Mouse (Mus musculus) embryonic facial prominence, embryonic 13.5 days (tissue): ENCODE results near the gene Tsen15. TPM values are rescaled to one million over a fixed set of nuclear protein-coding genes. Genes with fewer than 3 reads are reported as not detected.
"Not testable (repeated sequence)": the region's sequence is repeated elsewhere in the genome, so short reads cannot be mapped to it uniquely, and the experiment has no call there.

Experiments used
- ATAC-seq: fragments of 200-750 bp; cut with Nextera tagmentation; 2 replicates; pipeline ENCODE4 v1.8.0; 2017; ENCODE audit warnings: low read depth; ENCODE audit not compliant: insufficient number of reproducible peaks, insufficient read depth, low FRiP score, low TSS enrichment
- H3K27ac ChIP-seq: fragments of 300-500 bp; sonication (generic); 2 replicates; pipeline ENCODE4 v1.5.1; 2015; ENCODE audit warnings: moderate library complexity, mild to moderate bottlenecking, inconsistent platforms
- H3K27me3 ChIP-seq: fragments of 300-500 bp; sonication (generic); 2 replicates; pipeline ENCODE4 v1.6.1; 2015; ENCODE audit warnings: mild to moderate bottlenecking, inconsistent platforms
- H3K36me3 ChIP-seq: fragments of 300-500 bp; sonication (generic); 2 replicates; pipeline ENCODE4 v1.6.1; 2015; ENCODE audit warnings: mild to moderate bottlenecking, inconsistent platforms
- H3K4me1 ChIP-seq: fragments of 300-500 bp; sonication (generic); 2 replicates; pipeline ENCODE4 v1.6.1; 2015; ENCODE audit warnings: inconsistent platforms
- H3K4me2 ChIP-seq: fragments of 300-500 bp; sonication (generic); 2 replicates; pipeline ENCODE4 v1.6.1; 2015; ENCODE audit warnings: moderate library complexity, mild to moderate bottlenecking, inconsistent platforms
- H3K4me3 ChIP-seq: fragments of 300-500 bp; sonication (generic); 2 replicates; pipeline ENCODE4 v1.5.1; 2015; ENCODE audit warnings: mild to moderate bottlenecking, inconsistent platforms
- H3K9ac ChIP-seq: fragments of 300-500 bp; sonication (generic); 2 replicates; pipeline ENCODE4 v1.6.1; 2015; ENCODE audit warnings: mild to moderate bottlenecking, inconsistent platforms
- H3K9me3 ChIP-seq: fragments of 300-500 bp; sonication (generic); 2 replicates; pipeline ENCODE4 v1.6.1; 2016; ENCODE audit warnings: inconsistent platforms
- WGBS: fragments of 180-500 bp; shearing (Covaris S2); methylation state at CpG from one replicate; pipeline ENCODE4 v1.1.7; 2015; ENCODE audit warnings: mixed read lengths; 5-methylcytosine and 5-hydroxymethylcytosine counted together
- polyA plus RNA-seq: library from polyadenylated mRNA; unstranded; fragments of >200 nt; fragmentation: Nextera tagmentation; extraction: Ambion mirVana; gene quantifications from 2 replicates; pipeline ENCODE4 v1.2.1, GENCODE M21; 2015

The Tsen15 gene
- polyA plus RNA-seq, 1 experiment from 2014 or later: 79.5 TPM

DNA sequence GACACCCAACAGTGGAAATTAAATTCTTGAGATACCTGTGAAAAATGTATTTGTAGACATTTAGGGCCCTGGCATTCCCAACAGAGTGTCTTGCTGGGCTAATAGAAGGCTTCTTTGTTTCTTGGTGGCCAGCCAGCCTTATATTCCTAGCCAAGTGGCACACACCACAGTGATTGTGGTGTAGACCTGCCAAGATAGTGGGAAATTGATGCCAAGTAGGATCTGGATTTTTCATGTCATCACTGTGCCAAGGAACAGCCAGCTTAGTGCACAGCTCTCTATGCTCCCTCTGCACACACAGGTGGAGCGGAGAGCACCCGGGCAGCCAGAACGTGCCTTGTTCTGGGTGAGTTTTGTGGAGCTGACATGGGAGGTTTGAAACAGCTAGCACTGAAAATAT is 24.2 kb upstream of the Tsen15 start:
- Histone ChIP-seq H3K36me3 (no peaks in the 10 kb centered on the region), H3K4me2 (no peak overlapping the region), H3K27me3 (0 out of 2 replicates have a peak, but pooled peaks cover 6% of the 10 kb centered on the region), H3K9ac (no peak overlapping the region), H3K27ac (no peak overlapping the region), H3K4me3 (no peak overlapping the region), H3K4me1 (peaks cover 17% of the 10 kb centered on the region), H3K9me3 (peaks cover 5% of the 10 kb centered on the region)
- ATAC-seq: no peak
- 88% methylated on average over 3 of the region's 3 CpGs for WGBS

DNA sequence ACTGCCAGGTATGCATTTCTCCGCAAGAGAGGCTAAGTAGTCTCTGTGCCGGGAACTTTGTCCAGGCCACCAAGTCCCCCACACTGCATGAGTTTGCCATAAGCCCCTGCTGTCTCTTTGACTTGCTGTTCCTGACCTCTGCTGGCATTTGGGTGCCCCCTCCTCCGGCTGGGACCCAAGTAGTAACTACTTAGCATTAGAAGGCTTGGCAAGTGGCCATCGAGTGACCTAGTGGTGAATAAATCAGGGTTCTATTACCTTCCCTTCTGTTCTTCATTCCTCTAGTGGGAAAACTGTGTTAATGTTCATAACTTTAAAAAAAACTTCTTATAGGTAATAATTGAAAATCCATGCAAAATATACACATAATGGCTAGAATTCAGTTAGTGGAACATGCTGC is 22.9 kb upstream of the Tsen15 start:
- Histone ChIP-seq H3K36me3 (no peaks in the 10 kb centered on the region), H3K4me1 (peaks cover 11% of the 10 kb centered on the region), H3K27me3 (0 out of 2 replicates have a peak, but pooled peaks cover 7% of the 10 kb centered on the region), H3K9ac (no peak overlapping the region), H3K4me2 (no peak overlapping the region), H3K27ac (no peak overlapping the region), H3K4me3 (no peak overlapping the region), H3K9me3 (peaks cover 5% of the 10 kb centered on the region)
- WGBS: 70% methylated on average over 4 of the region's 4 CpGs
- no peak for ATAC-seq

DNA sequence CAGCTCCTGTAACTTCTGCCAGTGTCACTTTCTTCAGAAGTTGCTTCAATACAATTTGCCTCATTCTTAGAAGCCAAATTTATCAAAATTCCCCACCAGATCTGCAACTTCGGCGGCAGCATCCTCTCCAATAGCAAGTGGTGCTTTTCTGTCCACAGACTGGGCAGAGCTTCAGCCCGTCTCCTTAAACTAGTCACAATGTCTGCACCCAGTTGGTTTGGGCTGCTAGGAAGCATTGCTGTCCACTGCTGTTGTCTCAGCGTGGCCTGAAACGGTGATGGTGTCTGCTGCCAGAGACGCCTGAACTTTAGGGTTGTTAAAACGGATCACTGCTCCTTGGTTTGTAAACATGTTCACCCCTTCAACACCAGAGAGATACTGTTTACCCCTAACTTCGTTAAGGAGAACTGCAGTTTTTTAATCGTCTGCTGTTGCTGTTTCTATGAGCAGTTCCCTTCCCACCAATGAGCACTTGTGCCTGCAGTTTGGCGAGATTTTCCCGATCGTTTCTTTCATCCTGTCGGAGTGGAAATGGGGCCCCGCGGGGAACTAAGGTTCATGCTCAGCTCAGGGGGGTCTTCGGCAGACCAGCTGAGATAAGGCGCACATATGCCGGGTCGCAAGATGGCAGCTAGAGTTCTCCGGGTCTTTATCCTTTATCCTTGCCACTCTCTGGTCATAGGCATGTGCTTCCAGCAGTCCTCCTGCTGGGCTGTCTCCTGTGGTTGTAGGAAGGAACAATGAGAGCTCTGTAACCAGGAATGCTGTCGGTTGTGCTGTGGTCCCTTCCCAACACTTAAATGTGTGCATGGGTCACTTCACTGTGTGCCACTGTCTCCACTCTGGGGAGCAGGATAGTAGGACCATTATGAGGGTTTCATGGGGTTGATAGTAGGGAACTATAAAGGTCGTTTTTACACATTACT is 20.8 kb upstream of the Tsen15 start:
- Histone ChIP-seq H3K36me3 (no peaks in the 10 kb centered on the region), H3K9ac (no peak overlapping the region), H3K27me3 (peaks cover 7% of the 10 kb centered on the region; the same call in 1 of the 2 replicates), H3K4me1 (peaks cover 8% of the 10 kb centered on the region; the same call in 1 of the 2 replicates), H3K4me2 (peak overlapping the region; percentile 56), H3K4me3 (peak overlapping the region; percentile 29), H3K9me3 (peaks cover 2% of the 10 kb centered on the region), H3K27ac (no peak overlapping the region; the same call in 1 of the 2 replicates)
- WGBS: 27% methylated on average over 22 of the region's 22 CpGs
- no peak for ATAC-seq

GRCm38 (mm10) chr1:152400556-152401540 is 14.4 kb upstream of the Tsen15 start:
- peaks cover 18% of the 10 kb centered on the region for H3K4me1 ChIP-seq
- peak overlapping the region; percentile 79 for H3K9ac ChIP-seq
- peak overlapping the region; percentile 68 for H3K4me3 ChIP-seq
- H3K9me3 ChIP-seq: 0 out of 2 replicates have a peak, but pooled peaks cover 7% of the 10 kb centered on the region
- no peak for ATAC-seq
- H3K4me2 ChIP-seq: peak overlapping the region; percentile 93
- H3K27ac ChIP-seq: peak overlapping the region; percentile 68; the same call in 1 of the 2 replicates
- H3K27me3 ChIP-seq: peaks cover 27% of the 10 kb centered on the region
- 6% methylated on average over 14 of the region's 14 CpGs for WGBS
- H3K36me3 ChIP-seq: no peaks in the 10 kb centered on the region

GRCm38 (mm10) chr1:152399790-152400555 is 13.5 kb upstream of the Tsen15 start, which contains the start of gene Colgalt2:
Colgalt2 (plus strand) TSS chr1:152399830.
- Histone ChIP-seq H3K4me1 (peaks cover 18% of the 10 kb centered on the region), H3K4me2 (peak within 1 kb of the TSS; percentile 93), H3K9me3 (0 out of 2 replicates have a peak, but pooled peaks cover 9% of the 10 kb centered on the region), H3K9ac (peak within 1 kb of the TSS; percentile 79), H3K27me3 (peaks cover 24% of the 10 kb centered on the region), H3K4me3 (peak within 1 kb of the TSS; percentile 68), H3K27ac (peak within 1 kb of the TSS; percentile 68), H3K36me3 (no peaks in the 10 kb centered on the region)
- peak; percentile 72 for ATAC-seq
- WGBS: under 1% methylated on average over 69 of the region's 70 CpGs

DNA sequence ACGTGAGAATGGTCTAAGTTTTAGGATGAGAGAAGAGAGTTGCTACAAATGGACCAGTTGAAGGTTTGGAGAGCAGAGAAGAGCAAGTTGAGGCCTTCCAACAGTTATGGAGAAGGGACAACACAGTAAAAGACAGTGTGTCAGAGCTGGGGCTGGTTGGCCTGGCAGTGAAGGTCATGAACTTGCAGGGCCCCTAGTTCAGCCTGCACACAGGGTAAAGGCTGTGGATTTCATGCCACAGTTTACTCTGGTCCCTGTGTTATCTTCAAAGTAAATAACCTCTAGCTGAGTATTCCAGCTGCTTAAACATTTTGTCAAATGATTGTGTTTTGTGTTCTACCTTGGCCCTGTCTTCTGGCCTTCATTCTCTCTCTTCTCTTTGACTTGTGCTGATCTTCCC is 12.2 kb upstream of the Tsen15 start:
- ATAC-seq: no peak
- WGBS: 73% methylated on average over 1 of the region's 1 CpGs
- peaks cover 24% of the 10 kb centered on the region for H3K27me3 ChIP-seq

GRCm38 (mm10) chr1:152394956-152395515 is 8.5 kb upstream of the Tsen15 start:
- Histone ChIP-seq H3K4me3 (no peak overlapping the region), H3K9ac (no peak overlapping the region), H3K9me3 (0 out of 2 replicates have a peak, but pooled peaks cover 9% of the 10 kb centered on the region), H3K36me3 (no peaks in the 10 kb centered on the region), H3K27me3 (peaks cover 8% of the 10 kb centered on the region), H3K27ac (no peak overlapping the region), H3K4me1 (peaks cover under 1% of the 10 kb centered on the region; the same call in 1 of the 2 replicates), H3K4me2 (no peak overlapping the region)
- no peak for ATAC-seq
- 83% methylated on average over 4 of the region's 4 CpGs for WGBS

More for the DNA sequence above, 12.2 kb upstream of the Tsen15 start:
- H3K36me3 ChIP-seq: no peaks in the 10 kb centered on the region
- H3K4me2 ChIP-seq: no peak overlapping the region
- 0 out of 2 replicates have a peak, but pooled peaks cover 9% of the 10 kb centered on the region for H3K9me3 ChIP-seq
- H3K4me3 ChIP-seq: no peak overlapping the region
- H3K27ac ChIP-seq: no peak overlapping the region
- no peak overlapping the region for H3K9ac ChIP-seq
- peaks cover 18% of the 10 kb centered on the region for H3K4me1 ChIP-seq

DNA sequence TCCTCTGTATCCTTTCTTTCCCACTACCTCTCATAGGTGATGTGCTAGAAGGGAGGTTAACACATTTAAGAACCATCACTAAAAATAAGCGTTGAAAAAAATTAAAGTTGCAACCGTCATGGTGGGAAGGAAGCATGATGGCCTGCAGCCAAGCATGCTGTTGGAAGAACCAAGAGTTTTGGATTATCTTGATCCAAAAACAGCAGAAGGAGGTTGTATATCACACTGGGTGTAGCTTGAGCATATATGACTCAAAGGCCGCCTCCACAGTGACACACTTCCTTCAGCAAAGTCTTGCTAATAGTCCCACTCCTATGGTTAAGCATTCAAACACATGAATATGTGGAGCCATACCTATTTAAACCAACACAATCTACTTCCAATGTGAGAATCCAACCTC is 7.6 kb upstream of the Tsen15 start:
- H3K4me3 ChIP-seq: no peak overlapping the region
- H3K4me2 ChIP-seq: no peak overlapping the region
- H3K27me3 ChIP-seq: peaks cover 7% of the 10 kb centered on the region
- H3K27ac ChIP-seq: no peak overlapping the region
- no peaks in the 10 kb centered on the region for H3K4me1 ChIP-seq
- H3K9ac ChIP-seq: no peak overlapping the region
- 0 out of 2 replicates have a peak, but pooled peaks cover 9% of the 10 kb centered on the region for H3K9me3 ChIP-seq
- no peaks in the 10 kb centered on the region for H3K36me3 ChIP-seq
- ATAC-seq: no peak
- WGBS: 88% methylated on average over 3 of the region's 3 CpGs

- peaks cover 3% of the 10 kb centered on the region; the same call in 1 of the 2 replicates for H3K4me1 ChIP-seq
- H3K27ac ChIP-seq: no peak overlapping the region
- H3K9ac ChIP-seq: no peak overlapping the region
- H3K4me2 ChIP-seq: no peak overlapping the region
- H3K4me3 ChIP-seq: no peak overlapping the region
- no peaks in the 10 kb centered on the region for H3K27me3 ChIP-seq
- H3K36me3 ChIP-seq: no peaks in the 10 kb centered on the region
- ATAC-seq: no peak
- H3K9me3 ChIP-seq: no peaks in the 10 kb centered on the region
These were observed 2.8 kb upstream of the Tsen15 start for GRCm38 (mm10) chr1:152389271-152389670.

- not testable (repeated sequence) for H3K27me3 ChIP-seq, H3K9me3 ChIP-seq, H3K27ac ChIP-seq, H3K4me1 ChIP-seq, ATAC-seq
- Histone ChIP-seq H3K36me3 (peaks cover 12% of the 10 kb centered on the region), H3K9ac (peak overlapping the region; percentile 89), H3K4me2 (peak overlapping the region; percentile 76), H3K4me3 (peak overlapping the region; percentile 92)
- WGBS: 24% methylated on average over 2 of the region's 4 CpGs
These were observed 795 bp downstream of the Tsen15 start for GRCm38 (mm10) chr1:152385693-152386092.
